Mouse (Mus musculus) kidney, adult 11 months (tissue): ENCODE results near the gene Ttll11.

ENCODE experiments used
- DNase-seq: peaks from one replicate; pipeline ENCODE4 v3.0.0; 2022

Gene Ttll11

GRCm38 (mm10) chr2:35849632-35850230, 130.0 kb downstream of the Ttll11 start:
- peak; percentile 31 for DNase-seq

GRCm38 (mm10) chr2:35845611-35846504, 133.9 kb downstream of the Ttll11 start:
- DNase-seq: no peak

GRCm38 (mm10) chr2:35843896-35844690, 135.6 kb downstream of the Ttll11 start:
- DNase-seq: peak; percentile 14

- no peak for DNase-seq
Observed at GRCm38 (mm10) chr2:35842780-35843474, 136.8 kb downstream of the Ttll11 start.

- no peak for DNase-seq
Observed at GRCm38 (mm10) chr2:35841841-35842420, 137.8 kb downstream of the Ttll11 start.

GRCm38 (mm10) chr2:35840956-35841816, 138.5 kb downstream of the Ttll11 start:
- peak; percentile 58 for DNase-seq

GRCm38 (mm10) chr2:35838751-35839479, 140.8 kb downstream of the Ttll11 start:
- no peak for DNase-seq

GRCm38 (mm10) chr2:35834198-35834913, 145.4 kb downstream of the Ttll11 start:
- DNase-seq: no peak

GRCm38 (mm10) chr2:35833546-35833945, 146.2 kb downstream of the Ttll11 start:
- DNase-seq: no peak

- DNase-seq: peak; percentile 79
Observed at GRCm38 (mm10) chr2:35832742-35833425, 146.8 kb downstream of the Ttll11 start.

- DNase-seq: no peak
Observed at GRCm38 (mm10) chr2:35831904-35832581, 147.7 kb downstream of the Ttll11 start.

- no peak for DNase-seq
Observed at GRCm38 (mm10) chr2:35830966-35831903, 148.5 kb downstream of the Ttll11 start.

GRCm38 (mm10) chr2:35829136-35829535, 150.6 kb downstream of the Ttll11 start:
- no peak for DNase-seq

GRCm38 (mm10) chr2:35827886-35828285, 151.8 kb downstream of the Ttll11 start:
- DNase-seq: no peak

- DNase-seq: no peak
Observed at GRCm38 (mm10) chr2:35825157-35825556, 154.6 kb downstream of the Ttll11 start.

GRCm38 (mm10) chr2:35823589-35823988, 156.1 kb downstream of the Ttll11 start:
- no peak for DNase-seq

GRCm38 (mm10) chr2:35818883-35819282, 160.8 kb downstream of the Ttll11 start:
- DNase-seq: no peak
